Mouse (Mus musculus): Measurements from ENCODE around the gene Rsph1. TPM values are rescaled to one million over a fixed set of nuclear protein-coding genes. Genes with fewer than 3 reads are reported as not detected.

Rsph1 gene
- polyA plus RNA-seq, 1 experiment from 2014 or later: 1.7 TPM

GRCm38 (mm10) chr17:31318906-31319767, 42.0 kb upstream of the Rsph1 start:
- Histone ChIP-seq H3K9me3 (ENCODE audit: control insufficient read depth, low read length) (no peaks in the 10 kb centered on the region), H3K27ac (ENCODE audit: low read depth, low read length) (no peak overlapping the region), H3K4me2 (ENCODE audit: low read depth) (no peak overlapping the region), H3K4me1 (ENCODE audit: control insufficient read depth, insufficient read depth, low read length) (peaks cover 7% of the 10 kb centered on the region), H3K9ac (ENCODE audit: low read length) (no peak overlapping the region), H3K36me3 (ENCODE audit: control insufficient read depth, insufficient read depth, low read length) (peaks cover 2% of the 10 kb centered on the region; the same call in 1 of the 2 replicates), H3K4me3 (ENCODE audit: low read depth, low read length) (no peak overlapping the region), H3K27me3 (ENCODE audit: control insufficient read depth, insufficient read depth, low read length) (no peaks in the 10 kb centered on the region)
- no peak for DNase-seq (ENCODE audit: low spot score)
- ATAC-seq (ENCODE audit: insufficient read depth, low FRiP score, low TSS enrichment): no peak
- WGBS: 91% methylated on average over 19 of the region's 19 CpGs

- Histone ChIP-seq H3K27me3 (ENCODE audit: control insufficient read depth, insufficient read depth, low read length) (no peaks in the 10 kb centered on the region), H3K27ac (ENCODE audit: low read depth, low read length) (no peak overlapping the region), H3K9me3 (ENCODE audit: control insufficient read depth, low read length) (no peaks in the 10 kb centered on the region), H3K9ac (ENCODE audit: low read length) (no peak overlapping the region), H3K4me1 (ENCODE audit: control insufficient read depth, insufficient read depth, low read length) (peaks cover 11% of the 10 kb centered on the region), H3K36me3 (ENCODE audit: control insufficient read depth, insufficient read depth, low read length) (peaks cover 2% of the 10 kb centered on the region; the same call in 1 of the 2 replicates), H3K4me3 (ENCODE audit: low read depth, low read length) (no peak overlapping the region), H3K4me2 (ENCODE audit: low read depth) (no peak overlapping the region)
- ATAC-seq (ENCODE audit: insufficient read depth, low FRiP score, low TSS enrichment): no peak
- WGBS: 43% methylated on average over 22 of the region's 22 CpGs
- no peak for DNase-seq (ENCODE audit: low spot score)
Observed at GRCm38 (mm10) chr17:31317521-31318272, 40.5 kb upstream of the Rsph1 start.

GRCm38 (mm10) chr17:31316998-31317397, 39.8 kb upstream of the Rsph1 start:
- 88% methylated on average over 3 of the region's 3 CpGs for WGBS
- ATAC-seq (ENCODE audit: insufficient read depth, low FRiP score, low TSS enrichment) (no peak), DNase-seq (ENCODE audit: low spot score) (no peak)
- H3K9ac ChIP-seq (ENCODE audit: low read length): no peak overlapping the region
- H3K9me3 ChIP-seq (ENCODE audit: control insufficient read depth, low read length): no peaks in the 10 kb centered on the region
- peaks cover 13% of the 10 kb centered on the region for H3K4me1 ChIP-seq (ENCODE audit: control insufficient read depth, insufficient read depth, low read length)
- H3K36me3 ChIP-seq (ENCODE audit: control insufficient read depth, insufficient read depth, low read length): no peaks in the 10 kb centered on the region
- H3K4me3 ChIP-seq (ENCODE audit: low read depth, low read length): no peak overlapping the region
- no peak overlapping the region for H3K4me2 ChIP-seq (ENCODE audit: low read depth)
- H3K27ac ChIP-seq (ENCODE audit: low read depth, low read length): no peak overlapping the region
- H3K27me3 ChIP-seq (ENCODE audit: control insufficient read depth, insufficient read depth, low read length): no peaks in the 10 kb centered on the region

GRCm38 (mm10) chr17:31315993-31316392, 38.8 kb upstream of the Rsph1 start:
- ATAC-seq (ENCODE audit: insufficient read depth, low FRiP score, low TSS enrichment): no peak
- Histone ChIP-seq H3K9me3 (ENCODE audit: control insufficient read depth, low read length) (no peaks in the 10 kb centered on the region), H3K27me3 (ENCODE audit: control insufficient read depth, insufficient read depth, low read length) (no peaks in the 10 kb centered on the region), H3K4me2 (ENCODE audit: low read depth) (no peak overlapping the region), H3K9ac (ENCODE audit: low read length) (no peak overlapping the region), H3K36me3 (ENCODE audit: control insufficient read depth, insufficient read depth, low read length) (no peaks in the 10 kb centered on the region), H3K27ac (ENCODE audit: low read depth, low read length) (no peak overlapping the region), H3K4me1 (ENCODE audit: control insufficient read depth, insufficient read depth, low read length) (peaks cover 13% of the 10 kb centered on the region), H3K4me3 (ENCODE audit: low read depth, low read length) (no peak overlapping the region)
- WGBS: 92% methylated on average over 6 of the region's 6 CpGs
- DNase-seq (ENCODE audit: low spot score): no peak

GRCm38 (mm10) chr17:31315046-31315792, 38.0 kb upstream of the Rsph1 start:
- ATAC-seq (ENCODE audit: insufficient read depth, low FRiP score, low TSS enrichment) (no peak), DNase-seq (ENCODE audit: low spot score) (no peak)
- no peaks in the 10 kb centered on the region for H3K27me3 ChIP-seq (ENCODE audit: control insufficient read depth, insufficient read depth, low read length)
- no peaks in the 10 kb centered on the region for H3K9me3 ChIP-seq (ENCODE audit: control insufficient read depth, low read length)
- no peaks in the 10 kb centered on the region for H3K36me3 ChIP-seq (ENCODE audit: control insufficient read depth, insufficient read depth, low read length)
- 0 out of 2 replicates have a peak overlapping the region, but pooled peaks have one; percentile 8 for H3K27ac ChIP-seq (ENCODE audit: low read depth, low read length)
- peaks cover 13% of the 10 kb centered on the region for H3K4me1 ChIP-seq (ENCODE audit: control insufficient read depth, insufficient read depth, low read length)
- H3K4me3 ChIP-seq (ENCODE audit: low read depth, low read length): no peak overlapping the region
- 39% methylated on average over 13 of the region's 13 CpGs for WGBS
- H3K4me2 ChIP-seq (ENCODE audit: low read depth): no peak overlapping the region
- no peak overlapping the region; the same call in 1 of the 2 replicates for H3K9ac ChIP-seq (ENCODE audit: low read length)

GRCm38 (mm10) chr17:31312648-31313047, 35.5 kb upstream of the Rsph1 start:
- H3K36me3 ChIP-seq (ENCODE audit: control insufficient read depth, insufficient read depth, low read length): no peaks in the 10 kb centered on the region
- DNase-seq (ENCODE audit: low spot score): no peak
- WGBS: 72% methylated on average over 10 of the region's 10 CpGs
- H3K27me3 ChIP-seq (ENCODE audit: control insufficient read depth, insufficient read depth, low read length): no peaks in the 10 kb centered on the region
- no peak overlapping the region for H3K4me3 ChIP-seq (ENCODE audit: low read depth, low read length)
- peaks cover 13% of the 10 kb centered on the region for H3K4me1 ChIP-seq (ENCODE audit: control insufficient read depth, insufficient read depth, low read length)
- no peak overlapping the region for H3K9ac ChIP-seq (ENCODE audit: low read length)
- no peak overlapping the region for H3K27ac ChIP-seq (ENCODE audit: low read depth, low read length)
- H3K4me2 ChIP-seq (ENCODE audit: low read depth): no peak overlapping the region
- no peaks in the 10 kb centered on the region for H3K9me3 ChIP-seq (ENCODE audit: control insufficient read depth, low read length)
- ATAC-seq (ENCODE audit: insufficient read depth, low FRiP score, low TSS enrichment): no peak

- Histone ChIP-seq H3K27me3 (ENCODE audit: control insufficient read depth, insufficient read depth, low read length) (no peaks in the 10 kb centered on the region), H3K4me1 (ENCODE audit: control insufficient read depth, insufficient read depth, low read length) (peaks cover 13% of the 10 kb centered on the region), H3K9ac (ENCODE audit: low read length) (no peak overlapping the region), H3K4me2 (ENCODE audit: low read depth) (no peak overlapping the region), H3K27ac (ENCODE audit: low read depth, low read length) (no peak overlapping the region), H3K4me3 (ENCODE audit: low read depth, low read length) (no peak overlapping the region), H3K36me3 (ENCODE audit: control insufficient read depth, insufficient read depth, low read length) (no peaks in the 10 kb centered on the region), H3K9me3 (ENCODE audit: control insufficient read depth, low read length) (no peaks in the 10 kb centered on the region)
- ATAC-seq (ENCODE audit: insufficient read depth, low FRiP score, low TSS enrichment): no peak
- no peak for DNase-seq (ENCODE audit: low spot score)
- WGBS: 79% methylated on average over 9 of the region's 9 CpGs
Observed at GRCm38 (mm10) chr17:31311047-31311446, 33.9 kb upstream of the Rsph1 start.

GRCm38 (mm10) chr17:31309281-31309793, 32.2 kb upstream of the Rsph1 start:
- no peak overlapping the region for H3K4me2 ChIP-seq (ENCODE audit: low read depth)
- ATAC-seq (ENCODE audit: insufficient read depth, low FRiP score, low TSS enrichment): peak; percentile 82
- H3K9me3 ChIP-seq (ENCODE audit: control insufficient read depth, low read length): no peaks in the 10 kb centered on the region

More at GRCm38 (mm10) chr17:31309281-31309793, 32.2 kb upstream of the Rsph1 start:
- WGBS: 24% methylated on average over 6 of the region's 6 CpGs
- Histone ChIP-seq H3K4me1 (ENCODE audit: control insufficient read depth, insufficient read depth, low read length) (peaks cover 8% of the 10 kb centered on the region; the same call in 1 of the 2 replicates), H3K9ac (ENCODE audit: low read length) (no peak overlapping the region), H3K36me3 (ENCODE audit: control insufficient read depth, insufficient read depth, low read length) (no peaks in the 10 kb centered on the region), H3K27me3 (ENCODE audit: control insufficient read depth, insufficient read depth, low read length) (no peaks in the 10 kb centered on the region), H3K27ac (ENCODE audit: low read depth, low read length) (peak overlapping the region; percentile 39; the same call in 1 of the 2 replicates), H3K4me3 (ENCODE audit: low read depth, low read length) (no peak overlapping the region)
- peak; percentile 65 for DNase-seq (ENCODE audit: low spot score)

All from neural tube, embryonic 11.5 days (tissue).